Mouse (Mus musculus) hindbrain, postnatal 0 days (tissue): ENCODE results near the gene Sh3rf3. TPM values are rescaled to one million over a fixed set of nuclear protein-coding genes. Genes with fewer than 3 reads are reported as not detected.
A peak's percentile ranks its signal among the peaks of the same experiment; 100 is the strongest.

Experiments
- ATAC-seq: fragments of 200-750 bp; cut with Nextera tagmentation; 2 replicates; pipeline ENCODE4 v1.8.0; 2017; ENCODE audit warnings: mild to moderate bottlenecking, moderate TSS enrichment, moderate library complexity
- DNase-seq: peaks from one replicate; pipeline ENCODE4 v3.0.0-alpha.2; 2015; ENCODE audit warnings: low spot score
- H3K27ac ChIP-seq: fragments of 300-500 bp; sonication (generic); 2 replicates; pipeline ENCODE4 v1.5.1; 2014; ENCODE audit warnings: mild to moderate bottlenecking
- H3K27me3 ChIP-seq: fragments of 300-500 bp; sonication (generic); 2 replicates; pipeline ENCODE4 v1.6.1; 2014; ENCODE audit warnings: low read length, mixed read lengths; ENCODE audit not compliant: insufficient read depth
- H3K36me3 ChIP-seq: fragments of 300-500 bp; sonication (generic); 2 replicates; pipeline ENCODE4 v1.6.1; 2014; ENCODE audit warnings: low read length, mixed read lengths; ENCODE audit not compliant: insufficient read depth
- H3K4me1 ChIP-seq: fragments of 300-500 bp; sonication (generic); 2 replicates; pipeline ENCODE4 v1.6.1; 2014; ENCODE audit warnings: antibody characterized with exemption, low read length, mixed read lengths; ENCODE audit not compliant: insufficient read depth
- H3K4me2 ChIP-seq: fragments of 300-500 bp; sonication (generic); 2 replicates; pipeline ENCODE4 v1.6.1; 2014; ENCODE audit warnings: low read depth, mild to moderate bottlenecking, low read length, moderate library complexity, mixed read lengths
- H3K4me3 ChIP-seq: fragments of 300-500 bp; sonication (generic); 2 replicates; pipeline ENCODE4 v1.5.1; 2014; ENCODE audit warnings: low read length
- H3K9ac ChIP-seq: fragments of 300-500 bp; sonication (generic); replicated peaks from 2 replicates; pipeline ENCODE4 v1.6.1; 2014; ENCODE audit warnings: mild to moderate bottlenecking, low read length, moderate library complexity, mixed read lengths
- H3K9me3 ChIP-seq: fragments of 300-500 bp; sonication (generic); 2 replicates; pipeline ENCODE4 v1.6.1; 2016; ENCODE audit warnings: low read length, mixed read lengths
- CTCF ChIP-seq: IDR thresholded peaks from 2 replicates; pipeline ENCODE4 v1.5.1; 2016; ENCODE audit warnings: antibody characterized with exemption, control low read depth, low read depth
- WGBS: fragments of 180-500 bp; shearing (Covaris S2); extraction: QIAGEN DNeasy Blood & Tissue Kit; methylation state at CpG from one replicate; pipeline ENCODE4 v1.1.7; 2014; 5-methylcytosine and 5-hydroxymethylcytosine counted together
- polyA plus RNA-seq: library from polyadenylated mRNA; unstranded; fragments of >200 nt; fragmentation: Nextera tagmentation; extraction: Ambion mirVana; gene quantifications from 2 replicates; pipeline ENCODE4 v1.2.1, GENCODE M21; 2015
- total RNA-seq: library from RNA; depleted of rRNA; stranded (reverse); fragments of >200 nt; gene quantifications from 2 replicates; pipeline ENCODE4 v1.2.3, GENCODE M21; 2014; rRNA removed

Gene Sh3rf3
- total RNA-seq (17.1 and 23.8 TPM in 2 replicates), polyA plus RNA-seq (2.2 and 3.5 TPM in 2 replicates)

DNA sequence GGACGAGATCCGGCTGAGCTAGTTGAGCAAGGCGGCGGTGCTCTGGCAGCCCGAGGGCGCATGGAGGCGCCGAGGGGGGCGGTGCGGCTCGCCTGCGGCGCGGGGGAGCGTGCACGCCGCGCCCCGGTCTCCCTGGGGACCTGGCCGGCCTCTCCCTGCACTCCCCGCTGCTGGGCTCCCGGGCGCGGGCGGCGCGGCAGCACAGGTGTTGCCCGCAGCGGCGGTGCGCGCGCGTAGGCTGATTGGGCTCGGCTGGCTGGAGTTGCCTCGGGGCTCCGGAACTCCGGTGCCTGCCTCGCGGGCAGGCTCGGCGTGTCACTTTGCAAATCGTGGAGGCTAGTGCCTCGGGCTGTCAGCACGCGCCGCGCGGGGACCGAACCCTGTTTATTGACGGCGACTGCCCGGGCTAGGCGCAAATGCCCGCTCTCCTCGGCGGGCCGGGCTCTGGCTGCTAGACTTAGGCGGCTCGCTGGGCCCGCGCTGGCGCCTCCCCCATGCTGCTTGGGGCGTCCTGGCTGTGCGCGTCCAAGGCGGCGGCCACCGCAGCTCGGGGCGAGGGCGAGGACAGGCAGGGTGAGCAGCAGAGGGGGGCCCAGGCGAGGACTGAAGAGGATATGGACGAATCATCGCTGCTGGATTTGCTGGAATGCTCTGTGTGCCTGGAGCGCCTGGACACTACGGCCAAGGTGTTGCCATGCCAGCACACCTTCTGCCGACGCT is at the start of gene Sh3rf3:
TSS of gene Sh3rf3 (plus strand) at position 279 of the 720 bp plus-strand sequence.
- no peak for TF ChIP-seq CTCF
- Histone ChIP-seq H3K4me1 (no peaks in the 10 kb centered on the region; the same call in 1 of the 2 replicates), H3K4me3 (peak within 1 kb of the TSS; percentile 70), H3K27me3 (no peaks in the 10 kb centered on the region), H3K9me3 (no peaks in the 10 kb centered on the region), H3K9ac (peak within 1 kb of the TSS; percentile 58), H3K4me2 (peak within 1 kb of the TSS; percentile 93), H3K36me3 (no peaks in the 10 kb centered on the region), H3K27ac (peak within 1 kb of the TSS; percentile 34; the same call in 1 of the 2 replicates)
- WGBS: under 1% methylated on average over 69 of the region's 79 CpGs
- ATAC-seq: peak; percentile 48
- peak; percentile 45 for DNase-seq

DNA sequence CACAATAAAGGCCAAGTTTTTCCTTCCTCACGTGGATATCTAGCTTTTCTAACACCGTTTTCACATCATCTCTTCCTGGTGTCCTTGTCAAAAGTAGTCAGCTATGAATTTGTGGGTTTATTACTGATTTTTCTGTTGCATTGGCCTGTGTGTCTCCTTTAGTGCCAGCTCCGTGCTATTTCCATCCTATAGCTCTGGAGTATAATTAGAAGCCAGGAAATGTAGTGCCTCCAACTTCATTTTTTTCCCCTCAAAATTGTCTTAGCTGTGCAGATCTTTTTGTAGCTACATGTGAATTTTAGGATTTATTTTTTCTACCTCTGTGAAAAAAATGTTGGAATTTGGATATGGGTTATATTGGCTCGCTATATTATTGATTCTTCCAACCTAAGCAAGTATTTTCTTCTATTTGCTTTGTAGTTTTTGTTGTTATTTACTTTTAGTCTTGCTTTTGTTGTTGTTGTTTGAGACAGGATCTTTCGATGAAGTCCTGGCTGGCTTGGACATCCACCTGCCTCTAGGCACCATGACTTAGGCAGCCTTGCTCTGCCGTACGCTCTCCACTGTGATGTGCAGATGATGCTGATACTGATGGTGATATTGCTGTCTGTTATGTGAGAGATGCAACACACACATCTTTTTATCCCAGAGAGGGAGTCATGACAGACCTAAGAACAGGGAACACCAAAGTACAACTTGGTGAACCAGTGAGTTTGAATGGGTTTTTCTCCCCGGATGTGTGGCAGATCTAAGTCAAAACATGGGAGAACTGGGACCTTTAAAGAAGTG is 24.5 kb upstream of the Sh3rf3 start:
- DNase-seq (no peak), ATAC-seq (no peak)
- Histone ChIP-seq H3K9me3 (no peaks in the 10 kb centered on the region), H3K27ac (no peak overlapping the region), H3K36me3 (no peaks in the 10 kb centered on the region), H3K27me3 (no peaks in the 10 kb centered on the region), H3K4me2 (no peak overlapping the region), H3K4me3 (no peak overlapping the region), H3K9ac (no peak overlapping the region), H3K4me1 (no peaks in the 10 kb centered on the region)
- TF ChIP-seq CTCF: no peak
- WGBS: 84% methylated on average over 8 of the region's 8 CpGs

DNA sequence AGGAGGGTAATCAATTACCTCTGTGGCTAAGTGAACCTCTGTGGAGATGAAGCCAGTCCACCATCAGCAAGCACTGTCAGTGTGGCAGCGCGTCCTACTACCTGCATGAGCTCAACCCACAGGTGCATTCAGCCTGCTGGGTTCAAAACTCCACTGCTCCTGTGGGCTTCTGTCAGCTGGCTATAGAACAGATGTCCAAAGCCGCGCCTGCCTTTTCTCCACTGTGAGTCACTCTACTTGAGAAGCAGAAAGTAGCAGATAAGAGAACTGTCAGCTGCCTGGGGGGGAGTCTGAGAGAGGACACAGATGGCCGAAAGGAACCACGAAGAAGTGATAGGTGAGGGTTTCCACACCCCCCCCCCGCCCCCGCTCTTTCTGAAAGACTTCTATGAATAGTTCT is 15.6 kb upstream of the Sh3rf3 start:
- Histone ChIP-seq H3K9ac (no peak overlapping the region), H3K4me1 (no peaks in the 10 kb centered on the region), H3K9me3 (no peaks in the 10 kb centered on the region), H3K36me3 (no peaks in the 10 kb centered on the region), H3K4me3 (no peak overlapping the region), H3K4me2 (no peak overlapping the region), H3K27me3 (no peaks in the 10 kb centered on the region), H3K27ac (no peak overlapping the region)
- DNase-seq (no peak), ATAC-seq (no peak)
- 91% methylated on average over 8 of the region's 8 CpGs for WGBS
- TF ChIP-seq CTCF: no peak

DNA sequence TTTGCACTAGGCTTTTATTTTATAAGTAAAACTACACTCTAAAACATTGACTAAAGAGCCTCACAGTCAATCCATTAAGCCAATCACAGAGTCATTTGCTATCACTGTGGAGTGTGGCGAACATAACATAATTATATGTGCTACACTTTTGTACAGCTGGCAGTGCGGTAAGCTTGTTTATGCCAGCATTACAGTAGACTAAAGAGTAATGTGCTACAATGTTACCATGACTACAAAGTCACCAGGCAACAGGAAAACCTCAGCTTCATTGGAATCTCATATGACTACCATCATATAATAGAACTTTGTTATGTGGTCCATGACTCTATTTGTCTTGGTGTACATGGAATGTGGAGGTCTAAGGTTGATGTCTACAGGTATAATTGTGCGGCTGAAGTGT is 15.0 kb upstream of the Sh3rf3 start:
- no peak overlapping the region for H3K9ac ChIP-seq
- ATAC-seq: peak; percentile 73

DNA sequence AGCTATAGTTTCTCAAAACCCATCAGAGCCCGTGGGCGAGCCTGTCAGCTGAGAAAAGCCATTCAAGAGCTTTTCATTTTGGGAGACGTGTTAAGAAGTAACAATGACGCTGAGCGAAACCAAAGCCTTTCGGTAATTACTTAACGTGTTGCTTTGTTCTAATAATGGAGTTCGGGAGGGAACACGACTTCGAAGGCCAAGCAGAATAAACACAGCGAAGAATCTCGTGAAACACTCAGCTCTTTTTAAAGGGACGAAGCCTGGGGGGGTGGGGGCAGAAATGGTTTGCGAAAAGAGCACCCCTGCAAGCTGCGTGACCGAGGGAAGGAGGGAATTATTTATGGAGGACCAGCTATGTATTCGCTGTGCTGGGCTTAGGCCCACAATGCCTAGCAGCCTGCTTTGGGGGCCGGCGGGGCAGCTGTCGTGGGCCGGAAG is 12.1 kb upstream of the Sh3rf3 start:
- no peak for ATAC-seq
- DNase-seq: peak; percentile 26
- Histone ChIP-seq H3K27me3 (no peaks in the 10 kb centered on the region), H3K4me1 (no peaks in the 10 kb centered on the region), H3K4me2 (peak overlapping the region; percentile 31; the same call in 1 of the 2 replicates), H3K27ac (peak overlapping the region; percentile 41; the same call in 1 of the 2 replicates), H3K9me3 (no peaks in the 10 kb centered on the region), H3K4me3 (no peak overlapping the region), H3K36me3 (no peaks in the 10 kb centered on the region), H3K9ac (no peak overlapping the region)
- WGBS: 42% methylated on average over 21 of the region's 21 CpGs
- no peak for TF ChIP-seq CTCF

More for the DNA sequence above, 15.0 kb upstream of the Sh3rf3 start:
- Histone ChIP-seq H3K27ac (no peak overlapping the region), H3K4me3 (no peak overlapping the region), H3K9me3 (no peaks in the 10 kb centered on the region), H3K27me3 (no peaks in the 10 kb centered on the region), H3K36me3 (no peaks in the 10 kb centered on the region), H3K4me1 (no peaks in the 10 kb centered on the region), H3K4me2 (no peak overlapping the region)
- no peak for TF ChIP-seq CTCF
- peak; percentile 32 for DNase-seq
- WGBS: 53% methylated on average over 3 of the region's 3 CpGs

DNA sequence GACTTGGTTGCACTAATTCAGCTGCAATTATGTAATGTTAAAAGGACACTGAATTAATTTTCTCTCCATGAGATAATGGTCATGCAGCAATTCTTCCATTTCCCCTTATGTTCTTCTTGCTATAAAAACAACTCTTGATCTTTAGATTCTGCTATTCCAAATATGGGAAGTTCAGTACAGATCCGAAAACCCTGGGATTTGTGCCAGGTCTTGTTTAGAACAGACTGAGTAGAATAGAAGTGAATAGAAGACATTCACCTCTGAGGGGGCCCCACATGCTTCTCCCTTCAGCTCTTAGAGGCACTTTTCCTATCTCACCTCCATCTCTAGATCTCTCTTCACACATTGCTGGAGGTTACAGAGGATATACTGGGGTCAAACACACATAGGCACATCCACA is 10.8 kb upstream of the Sh3rf3 start:
- no peak overlapping the region for H3K4me2 ChIP-seq
- H3K9me3 ChIP-seq: no peaks in the 10 kb centered on the region
- no peak for DNase-seq
- 57% methylated on average over 1 of the region's 1 CpGs for WGBS
- H3K4me1 ChIP-seq: no peaks in the 10 kb centered on the region
- H3K36me3 ChIP-seq: no peaks in the 10 kb centered on the region
- no peak overlapping the region for H3K27ac ChIP-seq
- TF ChIP-seq CTCF: no peak
- H3K9ac ChIP-seq: no peak overlapping the region
- no peak overlapping the region for H3K4me3 ChIP-seq
- no peaks in the 10 kb centered on the region for H3K27me3 ChIP-seq
- ATAC-seq: no peak
